Mouse (Mus musculus) c-Kit-negative CD71-positive TER-119-positive erythroid progenitor cells, embryonic 14.5 days (primary cell): Measurements from ENCODE around the gene Dot1l.

Experiments used
- DNase-seq: peaks from one replicate; pipeline ENCODE4 v3.0.0-alpha.2; 2013; ENCODE audit warnings: low read depth, low spot score

The Dot1l gene

DNA sequence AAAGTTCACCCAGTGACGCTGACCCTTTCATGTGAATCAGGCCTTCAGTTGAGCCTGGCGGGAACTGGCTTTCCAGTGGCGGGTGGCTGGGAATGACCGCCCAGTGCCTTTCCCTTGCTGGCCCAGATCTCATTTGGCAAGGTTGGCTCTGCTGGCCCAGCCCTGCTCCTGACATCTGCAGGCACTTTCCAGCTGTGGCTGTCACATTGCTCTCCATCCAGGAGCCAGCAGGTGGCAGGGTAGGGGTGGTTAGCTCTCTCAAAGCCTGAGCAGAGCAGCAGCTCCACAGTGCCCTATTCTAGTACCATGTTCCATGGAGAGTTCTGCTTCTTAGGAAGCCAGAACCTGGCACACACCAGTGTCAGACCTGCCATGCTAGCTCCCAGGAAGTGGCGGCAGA, 2.7 kb downstream of the Dot1l start:
- DNase-seq, result no peak

DNA sequence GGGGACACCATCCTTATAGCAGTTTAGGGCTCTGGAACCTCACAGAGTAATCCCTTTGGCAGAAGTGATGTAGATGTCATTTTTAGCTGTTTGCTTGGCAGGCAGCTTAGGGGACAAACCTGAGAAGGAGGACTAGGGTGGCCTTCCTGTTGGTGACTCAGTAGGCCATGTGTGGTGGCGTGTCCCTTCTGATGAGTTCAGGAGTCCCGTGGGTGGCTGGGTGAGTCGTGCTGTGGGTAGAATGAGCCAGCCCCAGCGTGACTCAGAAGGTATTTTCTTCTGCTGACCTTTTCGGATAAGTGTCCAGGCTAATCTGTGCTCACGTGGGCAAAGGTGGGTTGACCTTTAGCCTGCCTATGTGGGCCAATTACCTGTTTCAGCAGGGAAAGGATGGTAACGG, 3.6 kb downstream of the Dot1l start:
- no peak for DNase-seq

DNA sequence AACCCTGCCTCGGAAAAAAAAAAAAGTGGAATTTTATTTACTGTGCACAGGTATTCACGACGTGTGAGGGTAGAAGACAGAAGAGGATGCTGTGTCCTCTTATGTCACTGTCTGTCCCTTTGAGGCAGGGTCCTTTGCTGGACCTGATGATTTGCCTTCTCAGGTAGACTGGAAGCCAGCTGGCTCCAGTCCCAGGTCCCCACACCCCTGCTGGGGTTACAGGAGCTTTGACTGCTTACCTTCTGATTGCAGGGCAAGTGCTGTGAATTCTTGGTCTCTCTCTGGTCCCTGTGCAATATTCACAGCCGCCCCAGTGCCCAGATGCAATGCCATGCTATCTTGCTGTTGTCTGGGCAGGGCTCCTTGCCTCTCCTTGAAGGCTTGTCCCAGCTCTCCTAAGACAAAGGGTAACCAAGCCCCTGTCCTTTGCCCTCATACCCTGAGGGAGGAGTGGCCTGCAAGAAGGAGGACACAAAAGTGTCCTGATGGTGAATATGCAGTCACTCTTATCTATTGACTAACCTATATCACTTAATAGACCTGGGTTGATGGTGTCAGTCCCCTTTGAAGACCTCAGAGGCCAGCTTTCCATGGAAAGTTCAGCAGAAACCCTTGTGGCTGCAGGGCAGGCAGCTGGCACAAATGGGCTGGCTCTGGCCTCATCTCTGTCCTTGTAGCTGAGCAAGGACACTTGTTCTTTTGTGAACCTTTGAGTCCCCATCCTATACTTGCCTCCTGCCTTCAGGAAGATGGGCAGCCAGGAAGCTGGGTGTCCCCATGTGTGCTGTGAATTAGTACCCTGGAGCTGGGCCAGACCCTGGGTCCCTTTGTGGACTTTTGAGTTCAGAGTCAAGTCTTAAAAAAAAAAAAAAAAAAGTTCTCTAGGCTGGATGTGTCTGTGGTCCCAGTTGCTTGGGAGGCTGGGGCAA, 5.9 kb downstream of the Dot1l start:
- no peak for DNase-seq

DNA sequence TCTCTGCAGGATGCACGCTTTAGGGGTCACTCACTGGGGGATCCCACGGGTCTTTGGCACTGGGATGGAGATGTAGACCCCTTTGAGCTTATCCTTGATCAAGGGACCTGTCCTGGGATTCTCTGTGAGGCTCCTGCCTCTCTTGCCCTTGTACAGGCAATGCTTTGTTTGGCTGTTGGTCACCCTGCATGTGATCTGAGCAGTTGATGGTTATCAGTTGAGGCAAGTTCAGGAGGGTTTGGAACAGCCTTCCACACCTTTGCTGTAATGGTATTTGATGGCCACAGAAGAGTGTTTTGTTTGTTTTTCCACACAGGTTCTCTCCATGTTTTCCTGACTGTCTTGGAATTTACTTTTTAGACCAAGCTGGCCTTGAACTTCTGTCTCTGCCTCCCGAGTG, 6.8 kb downstream of the Dot1l start:
- no peak for DNase-seq

DNA sequence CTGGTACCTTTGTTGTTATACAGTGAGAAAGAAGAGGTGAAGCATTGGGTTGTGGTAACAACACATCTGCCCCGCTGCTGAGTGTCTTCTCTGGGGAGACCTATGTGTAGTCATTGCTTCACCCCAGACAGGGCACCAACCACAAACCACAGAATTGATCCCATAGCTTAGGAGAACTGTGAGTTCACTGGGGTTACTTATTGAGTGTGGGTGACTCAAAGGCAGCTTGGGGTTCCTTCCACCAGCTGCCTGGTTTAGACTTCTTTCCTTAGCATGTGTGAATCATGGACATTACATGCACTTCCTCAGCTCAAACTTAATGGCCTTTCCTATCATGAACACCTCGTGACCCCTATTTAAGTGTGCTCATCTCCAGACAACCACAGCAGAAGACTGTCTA, 8.5 kb downstream of the Dot1l start:
- no peak for DNase-seq

DNA sequence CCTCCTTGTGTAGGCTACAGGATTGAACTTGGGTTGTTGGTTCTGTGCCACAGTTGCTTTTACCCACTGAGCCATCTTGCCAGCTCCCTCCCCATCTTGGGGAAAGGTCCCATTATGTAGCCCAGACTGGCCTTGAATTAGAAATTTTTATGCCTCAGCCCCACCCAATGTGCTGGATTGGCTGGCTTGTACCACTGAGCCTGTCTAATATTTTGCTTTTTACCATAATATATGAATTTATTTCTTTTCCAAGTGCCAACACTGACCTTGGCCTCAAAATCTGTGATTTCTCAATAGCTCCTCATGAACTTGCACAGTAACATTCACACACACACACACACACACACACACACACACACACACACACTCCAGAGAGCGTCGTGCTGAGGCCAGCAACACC, 10.7 kb downstream of the Dot1l start:
- DNase-seq, result no peak

DNA sequence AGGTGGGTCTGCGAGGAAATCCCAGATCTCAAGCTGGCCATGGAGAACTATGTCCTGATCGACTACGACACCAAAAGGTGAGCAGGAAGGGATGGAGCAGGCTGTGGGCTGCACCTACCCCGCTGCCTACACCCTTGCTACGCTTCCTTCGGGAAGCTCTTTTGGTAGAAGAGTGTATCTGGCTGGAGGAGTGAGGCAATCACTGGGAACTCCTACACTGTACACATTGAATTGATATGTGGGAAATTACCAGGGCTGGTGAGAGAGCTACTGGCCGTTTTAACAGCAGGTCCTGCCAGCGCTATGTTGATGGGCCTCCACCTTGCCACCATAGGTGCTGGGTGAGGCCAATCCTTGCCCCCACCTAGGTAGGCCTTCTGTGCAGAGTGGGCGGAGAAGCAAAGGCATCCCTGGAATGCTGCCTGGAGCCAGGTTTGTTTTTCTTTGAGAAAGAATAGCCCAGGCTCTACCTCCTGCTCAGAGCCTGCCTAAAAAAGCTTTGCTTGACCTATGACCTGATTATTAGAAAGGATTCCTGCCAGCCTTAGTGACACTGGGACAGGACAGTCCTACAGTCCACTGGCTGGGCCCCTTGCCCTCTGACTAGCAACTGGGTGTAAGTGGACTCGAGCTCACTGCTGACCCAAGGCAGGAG, 11.3 kb downstream of the Dot1l start:
- no peak for DNase-seq

DNA sequence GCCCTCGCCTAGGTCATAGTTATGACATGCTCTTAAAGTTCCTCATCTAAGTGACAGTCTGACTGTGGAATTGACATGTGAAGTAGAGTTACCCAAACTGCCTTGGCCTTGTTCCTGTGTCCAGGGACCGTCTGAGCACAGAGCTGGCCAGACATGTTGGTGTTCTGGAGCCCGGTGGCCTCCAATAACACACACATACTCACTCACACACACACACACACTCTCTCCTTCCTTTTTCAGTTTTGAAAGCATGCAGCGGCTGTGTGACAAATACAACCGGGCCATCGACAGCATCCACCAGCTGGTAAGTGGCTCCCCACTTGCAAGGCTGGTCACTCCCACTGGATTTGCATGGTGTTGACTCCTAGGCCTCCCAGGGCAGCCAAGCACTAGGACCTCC, 13.4 kb downstream of the Dot1l start:
- no peak for DNase-seq

DNA sequence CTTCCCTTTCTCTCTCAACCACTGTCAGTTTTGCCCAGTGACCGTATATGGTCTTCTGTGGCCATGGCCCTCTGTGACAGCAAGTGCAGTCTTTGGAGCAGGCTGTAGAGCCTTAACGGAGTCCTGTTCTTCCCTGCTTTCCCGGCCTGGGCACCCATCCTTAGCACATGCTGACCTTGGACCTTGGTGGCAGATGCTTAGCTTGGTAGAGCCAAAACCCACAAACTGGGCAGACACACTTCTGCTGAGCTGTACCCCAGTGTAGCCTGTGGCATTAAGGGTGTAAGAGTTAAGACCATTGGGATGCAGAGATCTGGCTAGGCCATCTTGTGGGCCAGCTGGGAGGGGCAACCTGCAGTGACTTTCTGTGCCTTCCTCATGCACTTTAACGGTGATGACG, 18.8 kb downstream of the Dot1l start:
- DNase-seq, result no peak

DNA sequence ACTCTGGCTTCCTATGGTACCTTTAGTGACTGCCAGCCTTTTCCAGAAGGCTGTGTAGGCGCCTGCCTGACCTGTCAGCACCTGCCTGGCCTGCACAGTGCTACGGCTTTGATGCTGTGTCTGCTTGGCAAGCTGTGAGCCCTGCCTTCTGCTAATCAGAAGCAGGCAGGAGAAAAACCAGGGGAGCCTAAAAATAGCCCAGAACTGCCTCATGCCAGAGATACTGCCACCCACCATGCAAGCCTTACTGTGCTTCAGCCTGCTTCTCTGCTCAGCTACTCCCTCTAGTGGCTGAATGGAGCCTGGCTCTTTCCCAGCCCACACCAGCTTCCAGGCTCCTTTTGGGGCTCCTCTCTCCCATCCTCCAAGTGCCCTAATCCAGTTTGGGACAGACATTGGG, 19.5 kb downstream of the Dot1l start:
- peak; percentile 61 for DNase-seq

DNA sequence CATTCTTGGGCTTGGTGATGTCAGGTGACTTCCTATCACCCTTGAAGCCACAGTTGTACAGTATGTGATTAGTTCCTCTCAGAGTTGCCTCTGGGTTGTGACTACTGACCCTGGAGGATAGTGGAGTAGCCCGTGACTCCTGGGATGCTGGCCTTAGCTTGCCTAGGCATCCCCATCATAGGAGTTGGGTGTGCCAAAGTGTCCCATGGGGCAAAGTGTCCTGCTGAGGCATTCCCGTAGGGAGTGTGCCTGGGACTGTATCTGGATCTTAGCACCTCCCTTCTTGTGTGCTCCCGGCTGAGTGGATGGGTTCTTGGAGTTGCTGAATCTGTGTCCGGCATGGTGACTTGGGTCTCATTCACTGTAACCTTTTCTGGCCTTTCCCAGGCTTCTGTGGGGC, 20.0 kb downstream of the Dot1l start:
- no peak for DNase-seq

DNA sequence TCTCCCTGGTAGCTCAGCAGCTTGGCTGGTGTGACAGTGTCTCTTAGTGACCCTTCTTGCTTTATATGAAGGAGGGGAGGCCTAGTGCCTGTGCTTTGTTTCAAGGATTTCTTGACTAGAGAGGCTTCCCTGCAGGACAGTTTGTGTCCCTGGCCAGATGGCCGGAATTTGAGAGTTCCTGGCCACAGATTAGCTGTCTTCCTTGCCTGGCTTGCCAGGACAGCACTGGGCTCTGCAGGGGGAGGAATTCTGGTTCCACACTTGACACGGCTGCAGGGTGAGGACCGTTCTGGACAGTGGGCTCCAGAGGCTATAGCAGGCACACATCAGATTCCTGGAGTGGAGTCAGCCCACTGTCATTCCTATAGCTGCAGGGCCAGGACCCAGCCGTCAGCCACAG, 20.7 kb downstream of the Dot1l start:
- DNase-seq, result no peak

DNA sequence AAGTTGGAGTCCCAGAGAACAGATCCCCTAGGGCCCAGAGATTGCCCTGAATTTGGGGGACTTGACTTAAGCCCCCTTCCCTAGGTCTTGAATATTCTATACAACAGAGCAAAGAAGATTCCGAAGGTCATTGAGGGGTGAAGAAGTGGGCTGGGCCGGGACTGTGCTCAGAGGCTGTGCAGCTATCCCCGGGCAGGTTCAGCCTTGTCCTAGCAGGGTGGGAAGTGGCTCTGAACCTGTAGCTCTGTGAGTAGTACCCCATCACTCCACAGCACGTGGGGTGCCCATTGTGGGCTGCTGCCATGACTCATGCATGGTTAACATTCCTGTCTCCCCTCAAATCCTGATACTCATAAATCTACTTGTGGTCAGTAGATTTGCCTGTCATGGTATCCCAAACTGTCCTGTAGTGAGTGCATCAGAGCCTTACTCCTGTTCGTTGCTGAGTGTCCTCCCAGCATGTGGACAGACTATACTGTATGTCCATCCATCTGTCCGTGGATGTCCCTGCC, 21.4 kb downstream of the Dot1l start:
- DNase-seq, result no peak

DNA sequence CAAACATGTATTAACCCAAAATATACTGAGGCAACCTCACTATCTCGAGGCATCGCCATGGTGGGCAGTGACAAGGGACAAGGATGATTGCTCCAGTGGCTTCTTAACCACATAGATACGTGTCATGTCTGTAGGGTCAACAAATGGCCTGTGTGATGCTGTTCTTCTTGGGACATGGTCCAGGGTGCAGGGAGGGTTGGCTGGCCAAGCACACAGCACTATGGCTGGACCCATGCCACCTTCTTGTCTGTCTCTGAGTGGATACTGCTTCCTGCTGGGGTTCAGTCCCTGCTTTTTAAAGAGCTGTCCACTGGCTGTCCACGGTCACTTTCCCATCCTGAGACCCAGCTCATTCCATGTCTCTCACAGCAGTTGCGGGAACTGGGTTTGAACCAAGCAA, 22.1 kb downstream of the Dot1l start:
- no peak for DNase-seq

DNA sequence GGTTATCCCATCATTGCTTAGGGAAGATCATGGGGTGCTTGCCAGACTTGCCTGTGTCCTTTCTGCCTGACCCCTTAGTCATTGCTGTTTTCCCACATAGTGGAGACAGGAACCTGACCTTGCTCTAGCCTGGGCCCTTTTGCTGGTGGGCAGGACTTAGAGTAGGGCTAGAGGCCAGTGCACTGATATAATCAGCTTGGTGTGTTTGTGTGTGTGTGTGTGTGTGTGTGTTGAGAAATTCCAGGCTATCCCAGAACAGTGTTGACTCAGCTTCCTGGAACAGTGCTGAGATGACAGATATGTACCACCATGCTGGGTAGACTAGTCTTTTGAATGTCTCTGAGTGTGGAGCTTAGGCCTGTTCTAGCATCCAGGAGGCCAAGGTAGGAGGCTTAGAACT, 24.6 kb downstream of the Dot1l start:
- no peak for DNase-seq

DNA sequence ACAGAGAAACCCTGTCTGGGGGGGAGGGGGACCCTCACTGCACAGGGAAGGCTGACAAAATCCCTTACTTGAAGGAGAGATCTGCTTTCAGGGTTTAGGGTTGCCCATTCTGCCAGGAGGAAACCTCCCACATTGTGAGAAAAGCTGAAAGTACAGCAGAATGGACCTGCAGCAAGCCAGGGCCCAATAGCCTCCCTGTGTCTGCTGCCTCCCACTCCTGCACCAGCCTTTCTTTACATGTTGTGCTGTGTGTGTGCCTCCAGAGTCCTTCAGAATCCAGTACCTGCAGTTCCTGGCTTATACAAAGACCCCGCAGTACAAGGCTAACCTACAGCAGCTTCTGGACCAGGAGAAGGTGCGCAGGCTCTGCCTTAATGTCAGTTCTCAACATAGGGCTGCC, 29.3 kb downstream of the Dot1l start:
- no peak for DNase-seq

DNA sequence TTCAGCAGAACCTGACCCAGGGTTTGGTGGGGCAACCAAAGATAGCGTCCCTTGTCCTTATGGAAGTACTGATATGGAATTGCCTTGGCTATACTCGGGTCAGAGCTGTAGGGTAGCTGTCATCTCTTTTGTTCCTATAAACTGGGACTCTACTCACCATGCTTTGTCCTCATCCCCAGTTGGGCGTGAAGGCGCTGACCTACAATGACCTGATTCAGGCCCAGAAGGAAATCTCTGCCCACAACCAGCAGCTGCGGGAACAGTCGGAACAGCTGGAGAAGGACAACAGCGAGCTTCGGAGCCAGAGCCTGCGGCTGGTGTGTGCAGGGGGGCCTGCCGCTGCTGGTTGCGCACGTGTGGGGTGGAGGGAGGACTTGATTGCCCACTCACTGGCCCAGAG, 29.9 kb downstream of the Dot1l start:
- DNase-seq, result no peak

DNA sequence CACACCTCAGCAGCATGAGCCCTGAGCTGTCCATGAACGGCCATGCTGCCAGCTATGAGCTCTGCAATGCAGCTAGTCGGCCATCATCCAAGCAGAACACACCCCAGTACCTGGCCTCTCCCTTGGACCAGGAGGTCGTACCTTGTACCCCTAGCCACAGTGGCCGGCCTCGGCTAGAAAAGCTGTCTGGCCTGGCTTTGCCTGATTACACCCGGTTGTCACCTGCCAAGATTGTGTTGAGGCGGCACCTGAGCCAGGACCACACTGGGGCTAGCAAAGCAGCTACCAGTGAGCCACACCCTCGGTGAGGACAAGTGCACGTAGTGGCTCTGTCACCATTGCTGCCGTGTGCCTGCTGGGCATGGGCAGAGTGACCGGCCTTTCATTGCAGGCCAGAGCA, 31.0 kb downstream of the Dot1l start:
- no peak for DNase-seq

DNA sequence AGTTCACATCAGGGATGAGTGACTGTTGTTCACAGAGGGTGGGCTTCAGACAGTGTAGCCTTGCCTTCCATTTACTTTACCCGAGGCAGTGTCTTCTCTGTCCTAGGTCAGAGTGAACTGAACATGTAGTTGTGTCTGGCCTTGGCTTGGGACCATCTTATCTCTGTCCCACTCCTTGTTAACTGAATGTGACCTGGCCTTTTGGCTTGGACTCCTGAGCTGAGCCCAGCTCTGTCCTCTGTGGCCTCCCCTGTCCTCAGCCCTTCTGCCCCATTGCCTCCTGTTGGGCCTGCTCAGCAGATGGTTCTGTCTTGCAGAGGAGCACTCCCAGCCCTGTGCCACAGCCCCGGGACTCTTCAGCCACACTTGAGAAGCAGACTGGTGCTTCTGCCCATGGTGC, 32.5 kb downstream of the Dot1l start:
- no peak for DNase-seq

DNA sequence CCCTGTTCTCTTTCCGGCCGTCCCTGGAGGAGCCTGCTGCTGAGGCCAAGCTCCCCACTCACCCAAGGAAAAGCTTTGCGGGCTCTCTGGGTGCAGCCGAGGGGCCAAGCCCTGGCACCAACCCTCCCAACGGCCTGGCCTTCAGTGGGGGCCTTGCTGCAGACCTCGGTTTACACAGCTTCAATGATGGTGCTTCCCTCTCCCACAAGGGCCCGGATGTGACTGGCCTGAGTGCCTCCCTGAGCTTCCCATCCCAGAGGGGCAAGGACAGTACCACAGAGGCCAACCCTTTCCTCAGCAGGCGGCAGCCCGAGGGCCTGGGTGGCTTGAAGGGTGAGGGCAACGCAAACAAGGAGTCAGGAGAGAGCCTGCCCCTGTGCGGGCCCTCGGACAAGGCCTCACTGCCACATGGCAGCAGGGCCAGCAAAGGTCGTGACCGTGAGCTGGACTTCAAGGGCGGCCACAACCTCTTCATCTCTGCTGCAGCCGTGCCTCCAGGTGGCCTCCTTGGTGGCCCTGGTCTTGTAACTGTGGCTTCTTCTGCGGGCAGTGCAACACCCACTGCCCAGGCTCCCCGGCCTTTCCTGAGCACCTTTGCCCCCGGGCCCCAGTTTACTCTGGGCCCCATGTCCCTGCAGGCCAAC, 35.9 kb downstream of the Dot1l start:
- DNase-seq, result no peak

DNA sequence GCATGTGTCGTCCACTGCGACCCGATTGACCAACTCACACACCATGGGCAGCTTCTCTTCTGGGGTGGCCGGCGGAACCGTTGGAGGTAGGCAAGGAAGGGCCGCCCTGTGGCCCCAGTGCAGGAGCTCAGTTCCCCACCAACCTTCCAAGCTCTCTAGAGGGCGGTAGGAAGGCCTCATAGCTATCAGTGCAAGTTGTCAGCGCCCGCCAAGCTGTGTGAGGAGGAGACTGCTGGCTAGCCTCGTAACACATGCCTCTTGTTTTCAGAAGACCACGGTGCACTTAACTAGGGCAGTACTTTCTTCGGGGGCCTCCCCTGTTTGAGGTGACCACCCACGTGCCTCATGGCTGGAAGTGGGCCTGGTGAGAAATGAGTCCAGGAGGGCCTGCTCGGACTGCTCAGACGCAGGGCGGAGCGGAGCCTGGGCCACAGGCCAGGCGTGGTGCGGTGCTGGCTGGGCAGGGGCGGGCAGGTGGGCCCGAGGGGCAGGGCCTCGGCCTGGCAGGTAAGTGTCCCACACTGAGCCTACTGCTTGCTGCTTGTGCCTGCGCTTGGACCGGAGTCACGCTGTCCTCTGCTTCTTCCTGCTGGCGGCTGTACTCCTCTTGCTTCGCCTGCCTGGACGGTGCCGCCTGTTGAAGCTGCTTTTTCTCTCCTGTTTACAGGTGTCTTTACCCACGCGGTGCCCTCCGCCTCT, 36.6 kb downstream of the Dot1l start:
- DNase-seq, result no peak
